Mouse (Mus musculus): Measurements from ENCODE around the gene Ccndbp1. TPM values are rescaled to one million over a fixed set of nuclear protein-coding genes. Genes with fewer than 3 reads are reported as not detected.

Gene Ccndbp1
- total and polyA plus RNA-seq, 3 experiments = 23.4 to 38.8 (median 33.4) TPM

DNA sequence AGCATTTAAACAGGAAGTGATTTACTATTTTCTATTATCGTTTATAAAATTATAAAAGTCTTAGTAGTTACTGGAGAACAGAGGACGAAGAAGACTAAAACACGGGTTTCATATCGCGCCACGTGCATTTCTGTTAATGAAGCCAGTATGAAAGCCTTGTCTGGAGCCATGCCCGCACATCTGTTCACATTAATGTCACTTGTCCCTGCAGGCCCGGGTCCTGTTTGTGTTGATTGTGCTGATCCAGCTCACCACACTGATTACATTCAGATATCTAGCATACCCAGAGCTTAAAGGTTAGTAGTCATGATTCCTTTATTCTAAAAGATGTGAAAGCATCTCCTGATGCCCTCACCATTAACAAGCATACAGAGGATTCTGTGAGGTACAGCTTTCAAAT is 9.3 kb upstream of the Ccndbp1 start:
- in situ Hi-C loops (cut with MboI; ENCODE audit: low pct_ligation_motif_present, low pct_unique_long_range_greater_than_20kb, low sequenced_read_pairs) (no loop called here), dilution Hi-C loops (cut with MboI; ENCODE audit: extremely low pct_ligation_motif_present, extremely low pct_unique_long_range_greater_than_20kb, low sequenced_read_pairs) (no loop called here)

DNA sequence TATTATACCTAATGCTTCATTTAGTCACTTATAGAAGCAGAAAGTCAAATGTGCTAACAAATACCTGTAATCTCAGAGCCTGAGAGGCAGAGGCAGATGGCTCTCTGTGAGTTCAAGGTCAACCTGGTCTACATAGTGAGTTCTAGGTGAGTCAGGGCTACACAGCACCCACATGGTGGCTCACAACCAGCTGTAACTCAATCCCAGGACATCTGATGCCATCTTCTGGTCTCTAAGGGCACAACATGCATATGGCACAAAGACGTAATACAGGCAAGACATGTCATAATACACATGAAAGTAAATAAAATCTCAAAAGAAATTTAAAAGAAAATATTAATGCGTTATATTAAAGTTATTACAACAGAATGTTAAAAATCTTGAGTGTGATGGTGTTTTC is 4.6 kb upstream of the Ccndbp1 start:
- H3K4me2 ChIP-seq (ENCODE audit: insufficient read depth, low read depth, poor library complexity, severe bottlenecking) = no peak overlapping the region
- H3K9me3 ChIP-seq (replicated peaks; ENCODE audit: low read length) = no peaks in the 10 kb centered on the region
- no peaks in the 10 kb centered on the region for H3K27me3 ChIP-seq (replicated peaks)
- H3K9ac ChIP-seq (ENCODE audit: insufficient read depth, low read depth) = no peak overlapping the region
- peaks cover 9 to 10% of the 10 kb centered on the region in 2 experiments for H3K36me3 ChIP-seq (replicated peaks in 1 of 2; ENCODE audit: control insufficient read depth in 1 of 2, insufficient read depth in 1 of 2, low read length in 1 of 2)
- dilution Hi-C loops (cut with MboI; ENCODE audit: extremely low pct_ligation_motif_present, extremely low pct_unique_long_range_greater_than_20kb, low sequenced_read_pairs) = no loop called here
- peak; percentile 39 for DNase-seq (ENCODE audit: extremely low read depth)
- no peak overlapping the region for H3K4me3 ChIP-seq (replicated peaks in 1 of 3; ENCODE audit: low read depth in 2 of 3, low read length in 2 of 3, poor library complexity in 1 of 3)
- TF ChIP-seq CTCF (conservative IDR thresholded peaks at IDR 0.05 in 1 of 2, IDR thresholded peaks at IDR 0.05 in 1 of 2; ENCODE audit: low read depth in 2 of 2, low read length in 2 of 2) (peak in 1 of 2 experiments; percentile 55; a peak in 2 of 4 replicates), SMC3 (IDR thresholded peaks at IDR 0.05; ENCODE audit: low read depth, low read length) (peak; percentile 11; the same call in 1 of the 2 replicates), RAD21 (IDR thresholded peaks at IDR 0.05; ENCODE audit: low read depth, low read length) (peak; percentile 55), KAT2A (IDR thresholded peaks at IDR 0.05; ENCODE audit: insufficient replicate concordance, low read length) (no peak)
- peaks cover 0 to 4% of the 10 kb centered on the region in 2 experiments; a peak in 2 of 4 replicates for H3K4me1 ChIP-seq (ENCODE audit: control insufficient read depth in 1 of 2, insufficient read depth in 2 of 2)
- no peak overlapping the region for H3K27ac ChIP-seq (ENCODE audit: insufficient read depth, low read depth)
- no peaks in the 10 kb centered on the region for H3K79me2 ChIP-seq (replicated peaks; ENCODE audit: control insufficient read depth, extremely low read depth, insufficient read depth, poor library complexity, severe bottlenecking)
- in situ Hi-C loops (cut with MboI; ENCODE audit: low pct_ligation_motif_present, low pct_unique_long_range_greater_than_20kb, low sequenced_read_pairs) = no loop called here

More for the DNA sequence above, 9.3 kb upstream of the Ccndbp1 start:
- Histone ChIP-seq H3K27ac (ENCODE audit: insufficient read depth, low read depth) (no peak overlapping the region), H3K4me1 (ENCODE audit: control insufficient read depth in 1 of 2, insufficient read depth in 2 of 2) (no peaks in the 10 kb centered on the region), H3K79me2 (replicated peaks; ENCODE audit: control insufficient read depth, extremely low read depth, insufficient read depth, poor library complexity, severe bottlenecking) (no peaks in the 10 kb centered on the region), H3K4me2 (ENCODE audit: insufficient read depth, low read depth, poor library complexity, severe bottlenecking) (no peak overlapping the region), H3K9me3 (replicated peaks; ENCODE audit: low read length) (no peaks in the 10 kb centered on the region), H3K36me3 (replicated peaks in 1 of 2; ENCODE audit: control insufficient read depth in 1 of 2, insufficient read depth in 1 of 2, low read length in 1 of 2) (peaks cover 10% of the 10 kb centered on the region in 2 experiments), H3K27me3 (replicated peaks) (no peaks in the 10 kb centered on the region), H3K4me3 (replicated peaks in 1 of 3; ENCODE audit: low read depth in 2 of 3, low read length in 2 of 3, poor library complexity in 1 of 3) (no peak overlapping the region), H3K9ac (ENCODE audit: insufficient read depth, low read depth) (no peak overlapping the region)
- TF ChIP-seq SIN3A (IDR thresholded peaks at IDR 0.05; ENCODE audit: low read length) (no peak), SMC3 (IDR thresholded peaks at IDR 0.05; ENCODE audit: low read depth, low read length) (no peak), TCF12 (IDR thresholded peaks at IDR 0.05; ENCODE audit: low read depth, low read length) (no peak), RAD21 (IDR thresholded peaks at IDR 0.05; ENCODE audit: low read depth, low read length) (no peak), NRF1 (IDR thresholded peaks at IDR 0.05; ENCODE audit: low read depth, low read length) (no peak), CHD2 (IDR thresholded peaks at IDR 0.05; ENCODE audit: low read length) (no peak), MEF2A (IDR thresholded peaks at IDR 0.05; ENCODE audit: borderline replicate concordance, low read depth, low read length) (no peak), ZKSCAN1 (IDR thresholded peaks at IDR 0.05; ENCODE audit: borderline replicate concordance, low read depth, low read length) (no peak), MAFK (IDR thresholded peaks at IDR 0.05; ENCODE audit: insufficient replicate concordance, low read length) (no peak), UBTF (IDR thresholded peaks at IDR 0.05; ENCODE audit: low read depth, low read length) (no peak), POLR2AphosphoS2 (IDR thresholded peaks at IDR 0.05; ENCODE audit: low read depth, low read length) (no peak), POLR2A (IDR thresholded peaks at IDR 0.05; ENCODE audit: low read depth, low read length) (no peak), NELFE (IDR thresholded peaks at IDR 0.05; ENCODE audit: low read depth, low read length) (no peak)
- no peak for DNase-seq (ENCODE audit: extremely low read depth)

Measured in CH12.LX (cell line).